Mouse (Mus musculus) kidney, postnatal 36 days (tissue): ENCODE measurements around the gene Zyg11b.

Experiments used
- DNase-seq, 2 experiments: peaks; one replicate each; pipeline ENCODE4 v3.0.0; 2021 to 2022; ENCODE audit warnings: mixed read lengths in 2 of 2

The Zyg11b gene

DNA sequence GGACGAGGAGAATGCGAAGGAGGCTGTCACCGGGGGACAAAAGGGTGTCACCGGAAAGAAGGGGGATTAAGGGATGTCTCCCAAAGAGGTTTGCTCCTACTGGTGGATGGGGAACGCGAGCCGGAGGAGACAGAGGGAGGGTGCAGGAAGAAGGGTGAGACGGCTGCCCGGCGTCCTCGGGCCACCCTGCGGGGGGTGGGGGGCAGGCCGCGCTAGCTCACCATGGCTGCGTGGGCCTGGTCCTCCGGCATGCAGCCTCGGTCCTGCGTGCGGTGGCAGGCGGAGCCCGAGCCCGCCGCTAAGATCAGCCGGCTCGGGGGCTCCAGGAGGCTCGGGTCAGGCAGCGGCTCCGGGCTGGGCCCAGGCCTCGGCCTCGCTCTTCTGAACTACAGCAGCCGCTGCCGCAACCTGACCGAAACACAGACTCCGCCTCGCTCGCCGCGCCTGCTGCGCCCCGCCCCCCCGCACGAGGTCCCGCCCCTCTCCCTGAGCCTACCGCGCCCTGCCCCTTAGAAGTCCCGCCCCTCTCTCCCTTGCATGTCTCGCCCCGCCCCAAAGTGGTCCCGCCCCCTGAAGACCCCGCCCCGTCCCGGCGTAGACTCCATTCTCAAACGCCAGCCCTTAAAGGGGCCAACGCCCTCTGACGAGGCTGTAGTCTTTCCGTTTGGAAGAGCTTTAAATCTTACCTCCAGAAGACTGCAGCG is at the start of gene Zyg11b:
Zyg11b (minus strand) TSS at position 427 of the 704 bp plus-strand sequence.
- peak; percentile 91 to 95 for DNase-seq

DNA sequence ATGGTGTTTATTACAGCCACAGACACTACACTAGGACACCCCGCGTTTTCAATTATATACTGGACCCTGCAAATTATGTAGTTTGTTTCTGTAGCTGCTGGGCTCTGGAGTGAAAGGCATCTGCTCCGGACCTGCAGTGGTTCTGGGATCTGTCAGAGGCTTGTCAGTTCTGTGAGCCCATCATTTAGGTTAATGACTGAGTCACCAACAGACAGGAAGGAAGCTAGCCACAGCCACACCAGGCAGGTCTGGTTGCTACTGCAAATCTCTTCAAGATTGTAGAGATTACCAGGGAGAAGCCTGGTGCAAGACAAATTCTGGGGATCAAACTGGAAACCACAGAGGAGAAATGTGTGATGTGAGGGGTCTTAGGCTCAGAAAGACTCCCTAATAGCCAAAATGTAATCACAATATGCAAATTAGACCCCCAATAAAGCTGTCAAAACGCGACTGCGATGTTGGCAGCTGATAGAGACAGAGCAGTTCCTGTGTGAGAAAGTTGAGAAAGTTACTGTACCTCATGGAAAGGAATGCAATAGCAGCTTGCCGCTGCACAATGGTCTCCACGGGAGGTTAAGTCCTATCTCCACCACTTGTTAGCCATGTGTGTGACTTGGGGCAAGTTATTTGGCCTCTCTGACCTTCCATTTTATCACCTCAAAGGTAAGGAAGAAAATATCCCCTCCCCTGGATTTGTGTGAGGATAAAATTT is 49.1 kb upstream of the Zyg11b start:
- DNase-seq: no peak

DNA sequence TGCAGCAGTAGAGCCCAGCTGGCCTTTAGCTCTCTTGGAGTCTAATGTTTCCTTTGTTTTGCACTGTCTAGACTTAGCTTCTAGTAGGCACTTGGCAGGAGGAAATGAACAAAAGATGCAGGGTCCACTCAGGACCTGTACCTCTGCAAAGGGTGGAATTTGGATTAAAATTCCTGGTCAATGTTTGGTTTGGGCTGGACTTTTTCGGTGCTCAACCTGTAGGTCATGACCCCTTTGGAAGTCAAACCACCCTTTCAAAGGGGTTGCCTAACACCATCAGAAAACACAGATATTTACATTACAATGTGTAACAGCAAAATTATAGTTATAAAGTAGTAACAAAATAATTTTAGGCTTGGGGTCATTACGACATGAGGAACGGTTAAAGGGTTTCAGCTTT is 48.2 kb upstream of the Zyg11b start:
- no peak for DNase-seq

DNA sequence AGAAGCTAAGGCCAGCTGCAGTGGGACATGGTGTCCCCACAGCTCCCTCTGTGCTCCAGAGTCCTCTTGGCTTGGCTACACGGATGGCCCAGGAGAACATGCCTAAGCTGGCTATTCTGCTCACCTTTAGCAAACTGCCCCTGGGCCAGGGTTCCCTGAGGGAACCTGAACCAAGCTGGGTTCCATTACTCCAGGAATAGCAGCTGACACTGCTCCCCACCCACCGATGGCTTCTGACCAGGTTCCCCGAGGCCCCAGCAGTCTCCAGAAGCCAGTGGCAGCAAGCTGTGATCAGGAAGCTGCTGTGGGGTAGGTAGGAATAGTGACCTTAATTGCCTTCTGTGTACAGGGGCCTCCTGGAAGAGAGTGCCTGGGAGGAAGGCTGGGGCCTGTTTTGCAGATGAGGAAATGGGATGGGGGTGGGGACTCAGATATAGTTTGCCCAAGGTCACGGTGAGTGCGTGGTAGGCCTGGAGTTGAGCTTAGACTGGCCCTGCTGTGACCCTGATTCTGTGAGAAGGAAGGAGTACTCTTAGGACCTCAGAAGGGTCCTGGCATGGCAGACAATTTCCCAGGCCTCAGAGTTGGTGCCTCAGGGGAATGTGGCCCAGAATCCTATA is 47.5 kb upstream of the Zyg11b start:
- DNase-seq: no peak

DNA sequence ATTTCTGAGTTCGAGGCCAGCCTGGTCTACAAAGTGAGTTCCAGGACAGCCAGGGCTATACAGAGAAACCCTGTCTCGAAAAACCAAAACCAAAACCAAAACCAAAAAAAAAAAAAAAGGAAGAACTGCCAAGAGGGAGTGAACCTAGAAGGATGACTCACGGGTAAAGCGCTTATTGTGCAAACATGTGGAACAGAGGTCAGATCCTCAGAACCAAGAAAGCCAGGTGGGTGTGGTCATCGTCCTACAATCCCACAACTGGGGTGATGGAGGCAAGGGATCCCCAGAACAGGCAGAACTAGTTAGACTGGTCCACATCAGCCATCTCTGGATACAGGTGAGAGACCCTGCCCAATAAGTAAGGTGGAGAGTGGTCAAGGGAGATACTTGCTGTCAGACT is 46.2 kb upstream of the Zyg11b start:
- DNase-seq: no peak

DNA sequence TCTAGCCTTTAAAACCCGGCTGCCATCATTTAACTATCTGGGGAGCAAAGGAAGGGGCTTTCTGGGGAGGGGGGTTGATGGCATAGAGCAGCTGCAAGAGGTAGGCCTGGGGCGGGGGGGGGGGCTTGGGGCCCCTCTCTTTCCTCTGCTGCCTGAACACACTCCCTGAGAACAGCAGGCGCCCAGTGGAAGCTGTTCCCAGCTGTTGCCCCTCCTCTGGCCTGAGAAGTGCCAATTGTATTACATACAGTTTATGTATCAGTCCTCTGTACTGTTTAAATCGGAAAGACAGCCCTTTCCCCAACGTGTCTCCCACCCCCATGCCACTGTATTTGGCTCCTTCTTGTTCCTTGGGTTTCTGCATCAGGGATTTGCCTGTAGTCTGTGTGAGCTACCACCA is 44.9 kb upstream of the Zyg11b start:
- DNase-seq: no peak

DNA sequence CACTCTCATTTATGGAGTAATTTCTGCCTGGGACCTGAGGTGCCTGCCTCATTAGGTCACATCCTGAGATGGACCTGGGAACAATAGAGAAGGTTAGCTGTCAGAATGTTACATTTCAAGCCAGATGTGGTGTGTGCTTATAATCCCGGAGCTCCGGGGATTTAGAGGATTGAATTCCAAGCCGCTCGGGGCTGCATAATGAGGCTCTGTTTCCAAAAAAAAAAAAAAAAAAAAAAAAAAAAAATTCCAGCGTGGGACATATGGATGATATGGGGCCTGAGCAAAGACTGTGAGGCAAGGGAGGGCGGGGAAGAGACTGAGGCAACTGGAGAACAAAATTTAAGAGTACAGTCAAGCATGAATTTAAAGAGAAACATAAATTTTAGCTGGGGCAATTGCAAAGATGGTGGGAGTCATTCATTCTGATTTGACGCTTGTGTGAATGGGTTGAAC is 43.8 kb upstream of the Zyg11b start:
- no peak for DNase-seq

DNA sequence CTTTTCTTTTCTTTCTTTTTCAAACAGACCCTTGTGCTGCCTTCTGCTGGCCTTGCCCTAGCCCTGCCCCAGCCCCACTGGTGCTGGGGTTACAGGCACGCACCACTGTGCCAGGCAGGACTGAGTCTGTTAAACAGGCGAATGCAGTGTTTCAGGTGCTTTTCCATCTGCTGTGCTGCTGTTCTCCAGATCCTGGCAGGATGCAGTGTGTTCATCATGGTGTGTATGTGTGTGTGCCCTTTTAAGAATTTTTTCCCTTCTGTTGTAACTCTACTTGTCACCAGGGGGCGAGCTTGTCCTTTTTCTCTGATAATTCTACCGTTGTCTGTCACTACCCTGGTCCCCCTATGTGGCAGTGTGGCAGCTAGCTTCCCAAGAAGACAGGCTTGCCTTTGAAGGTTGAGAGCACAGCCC is 38.4 kb upstream of the Zyg11b start:
- DNase-seq: peak; percentile 56 to 77

DNA sequence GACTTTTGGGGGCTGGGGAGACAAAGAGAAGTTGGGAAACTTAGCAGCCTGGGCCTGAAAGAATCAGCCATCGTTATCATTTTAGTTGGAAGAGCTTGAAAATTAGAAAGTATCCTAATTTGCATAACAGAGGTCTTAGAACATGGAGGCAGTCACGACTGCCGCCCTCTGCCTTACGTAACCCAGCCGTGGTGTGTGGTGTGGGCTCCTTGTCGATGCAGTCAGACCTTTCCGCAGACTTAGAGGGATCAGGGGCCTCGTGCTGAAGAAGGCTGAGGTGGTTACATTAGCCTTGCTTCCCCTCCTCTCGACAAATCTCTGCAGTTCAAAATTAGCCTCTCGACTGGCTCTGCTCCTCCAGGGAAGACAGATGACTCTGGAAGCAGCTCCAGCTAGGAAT is 37.9 kb upstream of the Zyg11b start:
- DNase-seq: no peak

DNA sequence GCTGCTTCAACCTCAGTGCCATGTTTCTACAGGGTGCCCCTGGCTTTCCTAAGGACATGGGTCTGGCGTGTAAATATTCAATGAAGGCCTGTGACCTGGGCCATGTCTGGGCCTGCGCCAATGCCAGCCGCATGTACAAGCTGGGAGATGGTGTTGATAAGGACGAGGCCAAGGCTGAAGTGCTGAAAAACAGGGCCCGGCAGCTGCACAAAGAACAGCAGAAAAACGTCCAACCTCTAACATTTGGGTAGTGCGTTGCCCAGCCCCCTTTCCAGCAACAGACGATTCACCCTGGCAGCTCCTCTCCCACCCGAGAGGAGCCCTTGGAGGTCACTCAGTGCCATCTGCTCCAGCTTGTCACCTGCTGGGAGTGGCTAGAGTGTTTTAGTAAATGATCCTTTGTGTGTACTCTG is 37.4 kb upstream of the Zyg11b start:
- no peak for DNase-seq

DNA sequence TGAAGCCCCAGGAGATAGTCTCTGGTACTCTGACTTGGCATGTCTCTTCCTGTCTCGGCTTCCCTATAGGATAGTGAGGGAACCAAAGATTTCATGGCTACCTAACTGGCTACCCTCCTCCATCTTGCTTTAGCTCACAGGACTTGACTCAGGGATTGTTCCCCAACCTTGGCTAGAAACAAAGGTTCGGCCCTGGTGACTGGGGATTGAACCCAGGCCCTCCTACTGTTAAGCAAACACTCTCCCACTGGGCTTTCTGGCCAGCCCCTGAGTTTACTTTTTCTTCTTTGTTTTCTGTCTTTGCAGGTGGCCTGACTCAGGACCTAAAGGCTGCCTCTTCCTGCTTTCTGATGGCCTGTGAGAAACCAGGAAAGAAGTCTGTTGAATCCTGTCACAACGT is 36.9 kb upstream of the Zyg11b start:
- DNase-seq: no peak

DNA sequence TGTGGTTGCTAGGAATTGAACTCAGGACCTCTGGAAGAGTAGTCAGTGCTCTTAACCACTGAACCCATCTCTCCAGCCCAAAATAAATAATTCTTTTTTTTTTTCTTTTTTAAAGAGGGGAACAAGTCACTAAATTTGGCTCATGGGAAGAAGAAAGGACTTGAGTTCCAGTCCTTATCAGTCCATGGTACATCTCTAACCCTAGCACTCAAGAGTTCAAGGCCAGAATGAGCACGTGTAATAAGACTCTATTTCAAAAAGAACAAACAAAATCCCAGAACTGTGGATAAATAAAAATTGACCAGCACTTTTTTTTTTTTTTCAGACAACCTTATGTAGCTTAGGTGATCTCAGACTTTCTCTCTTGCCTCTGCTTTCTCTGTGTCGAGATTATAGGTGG is 35.9 kb upstream of the Zyg11b start:
- DNase-seq: no peak

DNA sequence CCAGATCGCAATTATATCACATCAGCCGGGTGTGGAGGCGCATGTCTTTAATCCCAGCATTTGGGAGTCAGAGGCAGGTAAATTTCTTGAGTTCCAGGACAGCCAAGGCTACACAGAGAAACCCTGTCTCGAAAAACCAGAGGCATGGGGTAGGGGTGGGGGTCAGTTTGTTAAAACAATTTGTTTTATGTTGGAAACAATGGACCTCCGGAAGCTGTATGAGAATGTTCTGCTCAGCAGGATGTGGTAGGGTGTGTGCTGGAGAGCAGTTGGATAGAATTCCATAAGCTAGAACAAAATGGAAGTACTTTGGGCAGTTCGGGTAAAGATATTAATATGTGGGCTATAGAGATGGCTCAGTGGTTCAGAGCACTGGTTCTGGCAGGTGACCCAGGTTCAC is 34.5 kb upstream of the Zyg11b start:
- no peak for DNase-seq

DNA sequence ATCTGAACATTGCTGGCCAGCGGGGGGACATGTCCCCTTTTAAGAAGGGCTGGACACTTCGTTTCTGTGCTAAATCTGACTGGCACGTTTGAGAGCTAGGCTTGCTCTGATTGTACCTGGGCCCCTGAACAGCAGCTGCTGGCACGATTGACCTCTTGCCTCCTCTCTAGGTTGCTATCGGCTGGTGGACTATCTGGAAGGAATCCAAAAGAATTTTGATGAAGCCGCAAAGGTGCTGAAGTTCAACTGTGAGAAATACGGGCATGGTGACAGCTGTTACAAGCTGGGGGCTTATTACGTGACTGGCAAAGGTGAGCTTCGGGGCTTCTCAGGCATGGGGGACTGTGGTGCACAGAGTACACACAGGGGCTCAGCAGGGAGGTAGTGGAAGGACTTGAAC is 31.1 kb upstream of the Zyg11b start:
- DNase-seq: peak; percentile 38 to 48

DNA sequence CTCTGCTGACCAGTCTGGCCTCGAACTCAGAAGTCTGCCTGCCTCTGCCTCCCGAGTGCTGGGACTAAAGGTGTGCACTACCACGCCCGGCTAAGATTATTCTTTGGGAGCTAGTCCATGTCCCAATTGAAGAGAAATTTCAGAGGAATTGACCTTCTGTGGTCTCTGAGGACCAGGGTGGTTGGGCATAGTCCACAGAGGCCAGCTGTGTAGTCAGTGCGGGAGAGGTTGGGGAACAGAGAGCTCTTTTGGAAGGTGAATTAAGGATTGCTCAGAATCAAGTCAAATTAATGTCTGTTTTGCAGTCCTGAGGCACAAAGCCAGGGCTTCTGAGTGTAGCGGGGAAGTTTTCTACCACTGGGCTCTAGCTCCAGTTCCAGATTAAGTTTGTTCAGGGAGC is 28.9 kb upstream of the Zyg11b start:
- no peak for DNase-seq

DNA sequence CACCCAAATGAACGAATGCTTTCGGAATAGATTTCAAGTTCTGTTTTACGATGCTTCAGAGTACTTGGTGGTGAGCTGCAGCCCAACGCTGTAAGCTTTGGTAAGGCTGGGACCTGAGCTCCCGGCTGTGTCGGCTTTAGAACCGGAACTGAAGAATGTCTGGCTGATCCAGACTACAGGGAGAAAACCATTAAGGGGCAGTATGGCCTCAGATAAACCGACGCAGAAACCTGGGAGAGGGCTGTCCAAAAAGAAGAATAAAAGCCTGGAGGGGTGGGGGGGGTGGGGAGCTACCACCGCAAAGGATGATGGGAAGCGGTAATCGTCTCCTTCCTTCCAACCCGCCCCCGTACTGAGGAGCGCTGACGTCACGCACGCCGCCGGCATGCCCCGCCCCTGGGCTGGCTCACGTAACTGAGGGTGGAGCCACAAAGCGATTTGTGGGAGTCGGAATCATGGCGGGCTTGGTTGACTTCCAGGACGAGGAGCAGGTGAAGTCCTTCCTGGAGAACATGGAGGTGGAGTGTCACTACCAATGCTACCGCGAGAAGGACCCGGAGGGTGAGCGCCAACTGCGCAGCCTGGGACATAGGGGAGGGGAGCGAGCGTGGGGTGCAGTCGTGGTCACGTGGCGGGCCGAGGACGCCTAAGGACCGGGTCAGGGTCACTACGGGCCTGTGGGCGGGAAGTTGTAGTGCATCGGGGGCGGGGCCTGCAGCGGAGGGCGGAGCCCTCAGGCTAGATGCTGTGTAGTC is 27.0 kb upstream of the Zyg11b start, which contains the start of gene Coa7:
Coa7 (plus strand) TSS at position 411 of the 755 bp plus-strand sequence.
- peak; percentile 96 to 98 for DNase-seq

DNA sequence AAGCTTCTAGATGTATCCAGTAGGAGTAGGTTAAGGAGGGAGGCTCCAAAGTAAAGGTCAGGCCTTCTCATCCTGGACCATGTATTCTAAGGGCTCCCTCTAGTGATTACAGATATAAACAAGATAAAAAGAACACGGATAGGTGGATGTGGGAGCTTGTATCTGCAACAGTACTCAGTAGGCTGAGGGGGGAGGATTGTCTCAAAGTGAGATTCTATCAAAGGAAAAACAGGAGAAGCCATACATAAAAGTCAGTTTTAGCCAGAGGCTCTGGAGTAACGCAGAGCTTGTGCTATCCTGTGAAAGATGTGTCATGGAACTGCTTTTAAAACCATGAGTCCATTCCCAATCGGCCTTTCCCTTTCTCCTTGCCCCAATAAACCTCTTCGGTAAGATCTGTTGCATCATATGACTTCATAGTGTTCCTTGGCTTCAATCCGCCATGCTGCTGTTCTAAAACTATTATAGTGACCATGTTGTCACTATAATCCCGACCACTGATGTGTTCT is 26.2 kb upstream of the Zyg11b start:
- peak; percentile 29 to 70 for DNase-seq

DNA sequence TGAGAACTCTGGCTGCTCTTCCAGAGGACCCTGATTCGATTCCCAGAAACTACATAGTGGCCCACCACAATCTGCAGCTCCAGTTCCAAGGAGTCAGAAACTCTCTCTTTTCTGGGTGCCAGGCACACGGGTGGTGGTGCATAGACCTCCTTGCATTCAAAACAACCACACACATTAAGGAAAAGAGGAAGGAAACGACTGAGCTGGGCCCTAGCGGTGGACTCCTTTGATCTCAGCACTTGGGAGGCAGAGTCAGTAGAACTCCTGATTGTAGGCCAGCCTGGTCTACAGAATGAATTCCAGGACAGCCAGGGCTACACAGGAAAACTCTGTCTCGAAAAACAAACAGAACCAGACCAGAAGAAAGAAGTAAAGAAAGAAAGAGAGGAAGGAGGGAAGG is 22.7 kb upstream of the Zyg11b start:
- DNase-seq: no peak

DNA sequence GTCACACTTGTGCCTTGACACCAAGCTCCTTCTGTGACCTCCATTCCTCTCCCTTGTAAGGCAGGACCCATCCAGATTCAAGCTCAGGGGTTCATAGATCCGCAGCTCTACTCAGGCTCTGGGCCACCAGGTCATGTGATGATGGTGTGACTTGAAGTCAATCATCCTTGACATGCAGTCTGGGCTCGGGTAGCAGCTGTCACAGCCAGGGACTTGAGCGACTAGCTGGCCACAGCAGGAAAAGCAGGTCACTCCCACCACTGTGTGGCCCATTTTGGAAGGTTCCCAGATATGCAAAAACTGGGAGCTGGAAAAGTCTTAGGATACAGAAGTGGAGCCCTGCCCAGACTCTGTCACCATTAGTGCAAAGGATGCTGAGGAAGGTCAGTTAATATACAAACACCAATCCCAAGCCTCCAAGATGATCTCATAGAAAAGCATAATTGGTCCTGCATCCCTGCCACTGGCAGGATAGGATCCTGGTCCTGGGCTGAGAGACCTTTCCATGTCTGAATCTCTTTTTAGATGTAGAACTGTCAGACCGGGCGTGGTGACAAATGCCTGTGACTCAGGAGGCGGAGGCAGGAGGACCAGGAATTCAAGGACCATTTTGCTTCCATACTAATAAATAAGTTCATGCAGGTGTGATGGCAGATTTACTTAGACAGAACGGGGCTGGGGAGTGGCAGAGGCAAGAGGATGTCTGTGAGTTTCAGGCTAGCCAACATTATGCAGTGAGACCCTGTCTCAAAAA is 19.9 kb upstream of the Zyg11b start:
- DNase-seq: peak; percentile 44 to 57

DNA sequence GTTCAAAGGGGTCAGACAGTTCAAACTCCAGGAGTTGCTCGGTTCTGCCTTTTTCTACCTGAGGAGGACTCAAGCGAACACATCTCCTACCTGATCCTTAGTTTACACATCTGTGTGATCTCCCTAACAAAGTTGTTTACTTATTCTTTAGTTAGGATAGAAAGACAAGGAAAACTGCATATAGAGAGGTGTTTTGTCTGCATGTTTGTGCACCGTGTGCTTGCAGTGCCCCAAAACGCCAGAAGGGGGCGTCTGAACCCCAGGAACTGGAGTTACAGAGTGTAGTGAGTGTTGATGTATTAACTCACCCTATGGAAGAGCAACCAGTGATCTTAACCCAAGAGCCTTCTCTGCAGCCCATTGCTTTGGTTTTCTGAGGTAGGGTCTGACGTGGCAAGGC is 18.9 kb upstream of the Zyg11b start:
- no peak for DNase-seq

DNA sequence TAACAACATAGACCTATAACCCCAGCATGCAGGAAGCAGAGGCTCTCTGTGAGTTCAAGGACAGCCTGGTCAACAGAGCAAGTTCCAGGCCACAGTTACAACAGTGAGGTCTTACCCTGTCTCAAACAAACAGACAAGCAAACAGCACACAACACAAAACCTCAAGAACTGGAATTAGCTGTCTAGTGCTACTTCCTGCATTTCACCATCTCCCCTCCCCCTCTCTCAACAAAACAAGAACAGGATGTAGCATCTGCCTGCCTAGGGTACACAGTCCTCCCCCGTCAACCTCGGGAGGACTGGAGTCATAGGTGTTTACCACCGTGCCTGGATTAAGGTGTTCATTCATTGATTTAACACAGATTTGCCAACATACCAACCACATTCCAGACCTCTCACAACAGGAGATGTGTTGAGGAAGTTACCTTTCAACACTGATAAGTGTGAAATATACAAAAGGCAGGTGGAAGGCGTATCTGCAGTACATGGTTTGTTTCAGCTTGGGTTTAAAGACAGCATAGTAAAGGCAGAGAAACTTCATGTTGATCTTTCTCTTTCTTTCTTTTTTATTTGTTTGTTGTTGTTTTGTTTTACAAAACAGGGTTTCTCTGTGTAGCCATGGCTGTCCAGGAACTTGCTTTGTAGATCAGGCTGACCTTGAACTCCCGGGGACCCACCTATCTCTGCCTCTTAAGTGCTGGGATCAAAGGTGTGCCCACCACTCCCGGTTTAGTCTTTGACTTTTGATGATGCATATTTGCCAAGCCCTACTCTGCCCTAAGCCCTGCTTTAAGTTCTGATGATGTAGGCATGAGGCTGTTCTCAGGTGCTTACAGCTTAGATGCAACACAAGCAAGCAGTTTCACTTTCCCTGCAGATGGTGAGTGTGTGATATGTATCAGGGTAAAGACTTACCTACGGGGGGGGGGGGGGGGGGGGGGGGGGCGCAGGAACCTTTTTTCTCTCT is 18.0 kb upstream of the Zyg11b start:
- DNase-seq: no peak
